Mouse (Mus musculus): ENCODE measurements around the gene Lrrc4c. TPM values are rescaled to one million over a fixed set of nuclear protein-coding genes. Genes with fewer than 3 reads are reported as not detected.

Lrrc4c gene
- polyA plus RNA-seq, 1 experiment from 2014 or later = 1.2 TPM

DNA sequence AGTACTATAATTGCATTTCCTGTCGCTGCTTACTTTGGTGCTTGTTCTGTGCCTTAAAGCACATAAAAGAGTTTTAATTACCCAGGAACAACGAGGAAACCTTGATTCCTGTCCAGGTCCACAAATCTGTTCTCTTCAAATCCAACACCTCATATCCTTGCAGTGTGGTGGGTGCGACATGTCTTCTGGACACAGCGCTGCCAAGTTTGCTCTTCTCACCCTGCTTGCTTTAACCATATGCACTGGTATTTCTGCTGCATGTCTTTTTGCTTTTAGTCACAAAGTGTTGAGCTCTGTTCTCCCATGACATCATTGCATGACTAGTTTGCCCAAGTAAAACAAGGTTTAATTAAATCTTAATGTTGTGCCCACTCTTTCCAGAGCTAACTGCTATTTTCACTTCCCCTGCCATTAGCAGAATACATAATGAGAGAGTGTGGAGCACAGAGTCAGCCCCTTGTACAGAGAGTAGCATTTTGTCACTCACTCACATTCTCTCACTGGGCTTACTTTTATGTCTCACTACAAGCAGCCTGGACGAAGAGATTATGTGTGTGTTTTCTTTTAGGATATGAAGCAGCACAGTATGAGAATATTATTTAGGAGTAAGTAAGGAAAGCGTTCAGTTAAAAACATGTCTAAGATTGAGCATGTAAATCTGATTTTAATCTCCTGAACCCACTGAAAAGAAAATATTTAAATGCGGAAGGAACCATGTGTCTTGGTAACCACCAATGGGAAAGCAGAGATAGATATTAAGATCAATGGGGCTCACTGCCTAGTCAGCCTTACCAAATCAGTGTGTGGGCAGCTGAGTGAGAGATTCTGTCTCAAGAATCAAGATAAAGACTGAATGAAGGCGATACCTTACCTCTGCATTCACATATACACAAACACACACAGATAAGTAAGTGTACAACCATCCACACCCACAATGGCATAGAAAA is 1096.7 kb downstream of the Lrrc4c start:
- Histone ChIP-seq H3K9me3 (replicated peaks; ENCODE audit: control insufficient read depth, low read length) (no peaks in the 10 kb centered on the region), H3K36me3 (ENCODE audit: control insufficient read depth, insufficient read depth) (no peaks in the 10 kb centered on the region), H3K4me2 (ENCODE audit: low read depth, low read length) (no peak overlapping the region), H3K4me1 (ENCODE audit: control insufficient read depth, insufficient read depth, low read length) (no peaks in the 10 kb centered on the region), H3K27ac (ENCODE audit: low read length) (no peak overlapping the region), H3K27me3 (ENCODE audit: control insufficient read depth, insufficient read depth, low read length) (no peaks in the 10 kb centered on the region), H3K9ac (ENCODE audit: low read length) (no peak overlapping the region), H3K4me3 (ENCODE audit: low read length) (no peak overlapping the region)
- no peak for ATAC-seq (replicated peaks; ENCODE audit: extremely low read depth, insufficient read depth, low FRiP score)
- WGBS = 76% methylated on average over 8 of the region's 8 CpGs

DNA sequence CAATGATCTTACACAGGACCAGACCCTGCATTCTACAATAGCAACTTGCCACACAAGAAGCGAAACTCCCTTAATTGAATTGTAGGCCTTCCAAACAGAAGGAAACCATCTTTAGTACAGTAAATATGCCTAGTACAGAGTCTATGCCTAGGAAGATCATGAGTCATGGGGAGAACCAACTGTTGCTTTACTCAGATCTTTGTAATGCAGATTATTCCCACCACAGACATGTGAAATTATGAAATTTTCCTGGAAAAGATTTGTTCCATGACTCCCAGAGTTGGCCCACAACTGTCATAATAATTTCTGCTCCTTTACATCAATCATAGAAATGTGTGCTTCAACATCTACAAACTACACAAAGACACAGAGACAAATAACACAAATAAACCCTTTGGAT is 1116.2 kb downstream of the Lrrc4c start:
- Histone ChIP-seq H3K9me3 (replicated peaks; ENCODE audit: control insufficient read depth, low read length) (no peaks in the 10 kb centered on the region), H3K4me3 (ENCODE audit: low read length) (no peak overlapping the region), H3K27ac (ENCODE audit: low read length) (no peak overlapping the region), H3K9ac (ENCODE audit: low read length) (no peak overlapping the region), H3K4me1 (ENCODE audit: control insufficient read depth, insufficient read depth, low read length) (no peaks in the 10 kb centered on the region), H3K36me3 (ENCODE audit: control insufficient read depth, insufficient read depth) (no peaks in the 10 kb centered on the region), H3K27me3 (ENCODE audit: control insufficient read depth, insufficient read depth, low read length) (no peaks in the 10 kb centered on the region), H3K4me2 (ENCODE audit: low read depth, low read length) (no peak overlapping the region)
- no peak for ATAC-seq (replicated peaks; ENCODE audit: extremely low read depth, insufficient read depth, low FRiP score)
- WGBS = 78% methylated on average over 1 of the region's 1 CpGs

DNA sequence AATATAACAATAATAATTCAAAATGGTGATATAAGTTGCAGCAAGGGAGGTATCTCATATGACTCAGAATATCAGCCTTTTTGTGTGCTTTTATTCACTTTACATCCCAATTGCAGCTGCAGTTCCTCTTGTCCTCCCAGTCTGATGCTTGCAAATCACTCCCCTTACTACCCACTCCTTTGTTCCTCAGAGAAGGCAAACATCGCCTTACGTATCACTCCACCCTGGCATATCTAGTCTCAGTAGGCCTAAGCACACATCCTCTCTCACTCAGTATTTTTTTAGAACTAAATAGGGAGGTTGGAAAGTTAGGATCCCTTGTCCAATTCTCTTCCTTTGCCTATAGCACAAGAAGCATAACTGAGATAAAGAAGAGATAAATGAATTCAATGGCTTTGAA is 1117.6 kb downstream of the Lrrc4c start:
- H3K9ac ChIP-seq (ENCODE audit: low read length) = no peak overlapping the region
- no peak overlapping the region for H3K27ac ChIP-seq (ENCODE audit: low read length)
- H3K4me3 ChIP-seq (ENCODE audit: low read length) = no peak overlapping the region
- H3K4me1 ChIP-seq (ENCODE audit: control insufficient read depth, insufficient read depth, low read length) = no peaks in the 10 kb centered on the region
- no peaks in the 10 kb centered on the region for H3K27me3 ChIP-seq (ENCODE audit: control insufficient read depth, insufficient read depth, low read length)
- H3K36me3 ChIP-seq (ENCODE audit: control insufficient read depth, insufficient read depth) = no peaks in the 10 kb centered on the region
- no peak for ATAC-seq (replicated peaks; ENCODE audit: extremely low read depth, insufficient read depth, low FRiP score)
- H3K9me3 ChIP-seq (replicated peaks; ENCODE audit: control insufficient read depth, low read length) = no peaks in the 10 kb centered on the region
- WGBS = 70% methylated on average over 2 of the region's 2 CpGs
- H3K4me2 ChIP-seq (ENCODE audit: low read depth, low read length) = no peak overlapping the region

DNA sequence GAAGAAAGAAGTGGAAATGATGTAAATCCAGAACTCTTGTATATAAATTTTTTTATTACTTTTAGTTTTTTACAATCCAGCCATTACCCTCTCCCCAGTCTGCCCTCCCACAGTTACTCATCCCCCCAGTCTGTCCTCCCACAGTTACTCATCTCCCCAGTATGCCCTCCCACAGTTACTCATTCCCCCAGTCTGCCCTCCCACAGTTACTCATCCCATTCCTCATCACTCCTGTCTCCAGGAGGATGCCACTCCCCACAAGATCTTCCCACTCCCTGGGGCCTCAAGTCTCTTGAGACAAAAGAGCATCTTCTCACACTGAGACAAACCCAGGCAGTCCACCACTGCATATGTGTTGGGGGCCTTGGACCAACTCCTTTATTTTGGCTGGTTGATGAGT is 1119.8 kb downstream of the Lrrc4c start:
- Histone ChIP-seq H3K4me2 (ENCODE audit: low read depth, low read length) (no peak overlapping the region), H3K36me3 (ENCODE audit: control insufficient read depth, insufficient read depth) (no peaks in the 10 kb centered on the region), H3K9me3 (replicated peaks; ENCODE audit: control insufficient read depth, low read length) (no peaks in the 10 kb centered on the region), H3K27me3 (ENCODE audit: control insufficient read depth, insufficient read depth, low read length) (no peaks in the 10 kb centered on the region), H3K27ac (ENCODE audit: low read length) (no peak overlapping the region), H3K4me3 (ENCODE audit: low read length) (no peak overlapping the region), H3K9ac (ENCODE audit: low read length) (no peak overlapping the region), H3K4me1 (ENCODE audit: control insufficient read depth, insufficient read depth, low read length) (no peaks in the 10 kb centered on the region)
- no peak for ATAC-seq (replicated peaks; ENCODE audit: extremely low read depth, insufficient read depth, low FRiP score)

DNA sequence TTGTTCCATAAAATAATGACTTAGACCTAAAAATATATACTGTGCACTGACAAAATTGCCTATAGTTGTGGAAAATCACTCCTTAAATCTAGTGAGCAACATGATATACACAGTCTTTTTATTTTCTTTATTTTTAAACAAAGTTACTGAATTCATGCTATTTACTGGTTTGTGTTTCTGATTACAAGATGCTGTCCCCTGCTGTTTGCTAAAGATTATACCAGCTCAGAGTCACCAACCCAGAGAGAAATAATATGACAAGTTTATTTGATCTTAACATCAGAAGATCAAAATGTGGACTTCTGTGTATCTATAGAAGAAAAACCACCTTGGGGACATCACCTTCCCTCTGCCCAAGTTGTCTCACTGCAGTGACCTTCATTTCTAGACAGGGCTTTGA is 1145.6 kb downstream of the Lrrc4c start:
- ATAC-seq (replicated peaks; ENCODE audit: extremely low read depth, insufficient read depth, low FRiP score) = no peak

DNA sequence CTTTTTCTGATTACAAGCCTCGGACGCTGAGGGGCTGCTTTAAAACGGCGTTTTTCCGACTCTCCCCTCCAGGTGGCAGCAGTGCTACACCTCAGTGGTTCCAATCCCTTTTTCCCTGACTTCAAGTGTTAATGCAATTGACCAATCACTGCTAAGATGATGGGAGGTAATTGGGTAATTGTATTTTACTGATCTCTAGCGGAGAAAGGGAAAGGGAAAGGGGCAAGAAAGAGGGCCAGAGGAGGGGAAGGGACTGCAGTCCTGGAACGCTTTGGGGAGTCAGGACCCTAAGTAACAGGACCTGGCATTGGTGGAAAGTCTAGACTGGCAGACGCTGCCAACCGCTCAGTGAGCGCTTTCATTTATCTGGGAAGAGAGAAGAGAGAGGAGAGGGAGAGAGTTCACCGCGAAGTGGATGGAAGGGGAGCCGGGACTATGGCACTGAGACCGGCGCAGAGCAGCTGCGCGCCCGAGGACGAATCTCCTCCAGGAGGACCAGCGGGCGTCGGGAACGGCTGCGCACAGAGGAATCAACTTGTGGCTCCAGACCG is 1148.3 kb downstream of the Lrrc4c start:
- WGBS = under 1% methylated on average over 25 of the region's 25 CpGs
- H3K27ac ChIP-seq (ENCODE audit: low read length) = 0 out of 2 replicates have a peak overlapping the region, but pooled peaks have one; percentile 14
- H3K9ac ChIP-seq (ENCODE audit: low read length) = peak overlapping the region; percentile 52; the same call in 1 of the 2 replicates

More for the DNA sequence above, 1145.6 kb downstream of the Lrrc4c start:
- Histone ChIP-seq H3K4me2 (ENCODE audit: low read depth, low read length) (no peak overlapping the region), H3K36me3 (ENCODE audit: control insufficient read depth, insufficient read depth) (no peaks in the 10 kb centered on the region), H3K27ac (ENCODE audit: low read length) (no peak overlapping the region), H3K4me3 (ENCODE audit: low read length) (no peak overlapping the region), H3K9ac (ENCODE audit: low read length) (no peak overlapping the region), H3K4me1 (ENCODE audit: control insufficient read depth, insufficient read depth, low read length) (0 out of 2 replicates have a peak, but pooled peaks cover 4% of the 10 kb centered on the region), H3K9me3 (replicated peaks; ENCODE audit: control insufficient read depth, low read length) (no peaks in the 10 kb centered on the region), H3K27me3 (ENCODE audit: control insufficient read depth, insufficient read depth, low read length) (peaks cover 5% of the 10 kb centered on the region)

DNA sequence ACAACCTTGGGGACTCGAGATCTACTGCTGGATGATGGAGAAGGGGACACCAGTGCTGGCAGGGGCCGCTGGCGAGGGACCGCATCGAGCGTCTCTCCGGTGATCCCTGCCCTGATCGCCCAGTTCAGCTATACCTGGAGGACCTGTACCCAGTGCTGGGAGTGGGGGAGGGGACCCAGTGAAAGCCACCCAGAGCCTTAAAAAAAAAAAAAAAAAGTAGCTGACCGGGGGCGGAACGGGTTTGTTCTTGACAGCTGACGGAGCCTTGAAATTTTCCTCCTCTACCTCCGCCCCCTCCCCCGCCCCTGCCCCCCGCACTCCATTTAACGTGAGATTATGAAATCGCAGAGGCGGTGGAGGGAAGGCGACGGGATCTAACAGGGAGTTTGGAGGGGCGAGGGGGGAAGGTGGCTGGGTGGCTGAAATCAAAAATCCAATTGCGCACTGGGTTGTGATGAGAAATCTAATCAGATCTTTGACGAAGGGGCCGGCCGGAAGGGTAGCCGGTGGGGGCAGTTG is 1149.1 kb downstream of the Lrrc4c start:
- Histone ChIP-seq H3K27me3 (ENCODE audit: control insufficient read depth, insufficient read depth, low read length) (peaks cover 11% of the 10 kb centered on the region), H3K9me3 (replicated peaks; ENCODE audit: control insufficient read depth, low read length) (no peaks in the 10 kb centered on the region), H3K4me2 (ENCODE audit: low read depth, low read length) (peak overlapping the region; percentile 96), H3K9ac (ENCODE audit: low read length) (peak overlapping the region; percentile 52), H3K4me3 (ENCODE audit: low read length) (peak overlapping the region; percentile 62), H3K36me3 (ENCODE audit: control insufficient read depth, insufficient read depth) (no peaks in the 10 kb centered on the region), H3K27ac (ENCODE audit: low read length) (no peak overlapping the region), H3K4me1 (ENCODE audit: control insufficient read depth, insufficient read depth, low read length) (0 out of 2 replicates have a peak, but pooled peaks cover 4% of the 10 kb centered on the region)
- 0 out of 2 replicates have a peak, but pooled peaks have one; percentile 43 for ATAC-seq (replicated peaks; ENCODE audit: extremely low read depth, insufficient read depth, low FRiP score)
- under 1% methylated on average over 26 of the region's 26 CpGs for WGBS

More for the DNA sequence above, 1148.3 kb downstream of the Lrrc4c start:
- Histone ChIP-seq H3K4me2 (ENCODE audit: low read depth, low read length) (peak overlapping the region; percentile 96), H3K9me3 (replicated peaks; ENCODE audit: control insufficient read depth, low read length) (no peaks in the 10 kb centered on the region), H3K4me3 (ENCODE audit: low read length) (peak overlapping the region; percentile 62), H3K4me1 (ENCODE audit: control insufficient read depth, insufficient read depth, low read length) (0 out of 2 replicates have a peak, but pooled peaks cover 4% of the 10 kb centered on the region), H3K36me3 (ENCODE audit: control insufficient read depth, insufficient read depth) (no peaks in the 10 kb centered on the region), H3K27me3 (ENCODE audit: control insufficient read depth, insufficient read depth, low read length) (peaks cover 11% of the 10 kb centered on the region)
- ATAC-seq (replicated peaks; ENCODE audit: extremely low read depth, insufficient read depth, low FRiP score) = peak; percentile 85

DNA sequence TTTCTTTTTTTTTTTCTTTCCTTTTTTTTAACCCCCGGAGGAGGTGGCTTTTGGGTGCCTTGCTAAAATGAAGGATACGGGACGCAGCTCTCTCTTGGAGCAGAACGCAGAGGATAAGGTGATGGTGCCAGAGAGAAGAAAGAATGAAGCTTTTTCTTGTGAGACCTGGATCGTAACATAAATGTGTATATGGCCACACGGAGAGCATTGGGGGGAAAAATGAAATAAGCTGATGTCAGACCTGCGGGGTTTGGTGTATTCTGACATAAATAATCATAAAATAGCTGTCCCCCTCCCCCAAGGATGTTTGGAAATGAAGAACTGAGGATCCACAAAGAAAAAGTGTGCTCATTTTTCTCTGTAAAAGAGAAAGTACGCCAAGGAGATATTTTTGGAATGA is 1149.7 kb downstream of the Lrrc4c start:
- no peak overlapping the region for H3K27ac ChIP-seq (ENCODE audit: low read length)
- ATAC-seq (replicated peaks; ENCODE audit: extremely low read depth, insufficient read depth, low FRiP score) = no peak
- WGBS = 15% methylated on average over 8 of the region's 8 CpGs
- H3K4me1 ChIP-seq (ENCODE audit: control insufficient read depth, insufficient read depth, low read length) = 0 out of 2 replicates have a peak, but pooled peaks cover 4% of the 10 kb centered on the region
- no peaks in the 10 kb centered on the region for H3K9me3 ChIP-seq (replicated peaks; ENCODE audit: control insufficient read depth, low read length)
- peak overlapping the region; percentile 62 for H3K4me3 ChIP-seq (ENCODE audit: low read length)
- peak overlapping the region; percentile 17; the same call in 1 of the 2 replicates for H3K9ac ChIP-seq (ENCODE audit: low read length)
- peak overlapping the region; percentile 96 for H3K4me2 ChIP-seq (ENCODE audit: low read depth, low read length)
- peaks cover 11% of the 10 kb centered on the region for H3K27me3 ChIP-seq (ENCODE audit: control insufficient read depth, insufficient read depth, low read length)
- no peaks in the 10 kb centered on the region for H3K36me3 ChIP-seq (ENCODE audit: control insufficient read depth, insufficient read depth)

DNA sequence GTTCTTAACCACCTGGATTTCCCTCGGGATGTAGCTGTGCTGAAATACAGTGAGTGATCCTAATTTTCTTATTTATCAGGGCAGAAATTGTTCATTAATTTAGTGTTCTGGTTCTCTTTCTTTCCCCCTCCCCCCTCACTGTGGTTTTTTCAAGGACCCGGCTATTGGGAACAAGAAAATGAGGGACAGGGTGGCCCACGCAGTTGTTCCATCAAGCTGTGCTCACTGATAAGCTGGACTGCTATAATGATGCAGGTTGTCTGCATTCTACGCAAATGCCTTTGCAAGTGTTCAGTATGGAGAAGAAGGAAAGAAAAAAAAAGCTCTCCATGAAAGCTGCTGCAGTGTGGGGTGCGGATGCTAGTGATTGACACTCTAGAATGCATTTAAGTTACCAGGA is 1150.4 kb downstream of the Lrrc4c start:
- H3K36me3 ChIP-seq (ENCODE audit: control insufficient read depth, insufficient read depth) = no peaks in the 10 kb centered on the region
- H3K9me3 ChIP-seq (replicated peaks; ENCODE audit: control insufficient read depth, low read length) = no peaks in the 10 kb centered on the region
- H3K27ac ChIP-seq (ENCODE audit: low read length) = no peak overlapping the region
- H3K9ac ChIP-seq (ENCODE audit: low read length) = no peak overlapping the region
- peaks cover 11% of the 10 kb centered on the region for H3K27me3 ChIP-seq (ENCODE audit: control insufficient read depth, insufficient read depth, low read length)
- 27% methylated on average over 5 of the region's 5 CpGs for WGBS
- H3K4me1 ChIP-seq (ENCODE audit: control insufficient read depth, insufficient read depth, low read length) = 0 out of 2 replicates have a peak, but pooled peaks cover 4% of the 10 kb centered on the region
- no peak overlapping the region; the same call in 1 of the 2 replicates for H3K4me3 ChIP-seq (ENCODE audit: low read length)
- peak overlapping the region; percentile 96 for H3K4me2 ChIP-seq (ENCODE audit: low read depth, low read length)
- ATAC-seq (replicated peaks; ENCODE audit: extremely low read depth, insufficient read depth, low FRiP score) = no peak

All from heart, embryonic 16.5 days (tissue).